Mouse (Mus musculus): ENCODE data around the gene Usp24. TPM values are rescaled to one million over a fixed set of nuclear protein-coding genes. Genes with fewer than 3 reads are reported as not detected.
A peak's percentile ranks its signal among the peaks of the same experiment; 100 is the strongest.

The Usp24 gene
- polyA plus RNA-seq, 1 experiment from 2014 or later = 15.7 TPM

- Histone ChIP-seq H3K9ac (ENCODE audit: low read depth, low read length) (peak overlapping the region; percentile 98), H3K4me2 (replicated peaks; ENCODE audit: low read depth, low read length) (peak overlapping the region; percentile 88), H3K27ac (ENCODE audit: low read depth, low read length) (peak overlapping the region; percentile 88), H3K36me3 (ENCODE audit: control insufficient read depth, insufficient read depth, low read length) (no peaks in the 10 kb centered on the region; the same call in 1 of the 2 replicates), H3K27me3 (ENCODE audit: control insufficient read depth, insufficient read depth, low read length) (no peaks in the 10 kb centered on the region), H3K4me1 (ENCODE audit: control insufficient read depth, insufficient read depth, low read length) (peaks cover 31% of the 10 kb centered on the region), H3K9me3 (ENCODE audit: control insufficient read depth, low read length) (no peaks in the 10 kb centered on the region), H3K4me3 (ENCODE audit: low read length) (peak overlapping the region; percentile 94)
- under 1% methylated on average over 63 of the region's 81 CpGs for WGBS
- peak; percentile 73 for ATAC-seq (ENCODE audit: low FRiP score, low TSS enrichment)
Observed at GRCm38 (mm10) chr4:106316351-106317178, 552 bp downstream of the Usp24 start.

GRCm38 (mm10) chr4:106317179-106318055 lies 1.4 kb downstream of the Usp24 start:
- 15% methylated on average over 19 of the region's 19 CpGs for WGBS
- Histone ChIP-seq H3K27me3 (ENCODE audit: control insufficient read depth, insufficient read depth, low read length) (no peaks in the 10 kb centered on the region), H3K4me2 (replicated peaks; ENCODE audit: low read depth, low read length) (peak overlapping the region; percentile 88), H3K36me3 (ENCODE audit: control insufficient read depth, insufficient read depth, low read length) (no peaks in the 10 kb centered on the region; the same call in 1 of the 2 replicates), H3K4me3 (ENCODE audit: low read length) (peak overlapping the region; percentile 94), H3K9me3 (ENCODE audit: control insufficient read depth, low read length) (no peaks in the 10 kb centered on the region), H3K27ac (ENCODE audit: low read depth, low read length) (peak overlapping the region; percentile 88; the same call in 1 of the 2 replicates), H3K4me1 (ENCODE audit: control insufficient read depth, insufficient read depth, low read length) (peaks cover 31% of the 10 kb centered on the region), H3K9ac (ENCODE audit: low read depth, low read length) (peak overlapping the region; percentile 98)
- ATAC-seq (ENCODE audit: low FRiP score, low TSS enrichment) = peak; percentile 2; the same call in 1 of the 2 replicates

GRCm38 (mm10) chr4:106318208-106318607 lies 2.2 kb downstream of the Usp24 start:
- peaks cover 31% of the 10 kb centered on the region for H3K4me1 ChIP-seq (ENCODE audit: control insufficient read depth, insufficient read depth, low read length)
- WGBS = 80% methylated on average over 4 of the region's 4 CpGs
- no peaks in the 10 kb centered on the region for H3K9me3 ChIP-seq (ENCODE audit: control insufficient read depth, low read length)
- no peaks in the 10 kb centered on the region for H3K27me3 ChIP-seq (ENCODE audit: control insufficient read depth, insufficient read depth, low read length)
- no peak for ATAC-seq (ENCODE audit: low FRiP score, low TSS enrichment)
- H3K4me2 ChIP-seq (replicated peaks; ENCODE audit: low read depth, low read length) = peak overlapping the region; percentile 88
- peak overlapping the region; percentile 98 for H3K9ac ChIP-seq (ENCODE audit: low read depth, low read length)
- H3K36me3 ChIP-seq (ENCODE audit: control insufficient read depth, insufficient read depth, low read length) = no peaks in the 10 kb centered on the region; the same call in 1 of the 2 replicates
- H3K27ac ChIP-seq (ENCODE audit: low read depth, low read length) = no peak overlapping the region
- peak overlapping the region; percentile 94 for H3K4me3 ChIP-seq (ENCODE audit: low read length)

- Histone ChIP-seq H3K9me3 (ENCODE audit: control insufficient read depth, low read length) (no peaks in the 10 kb centered on the region), H3K27me3 (ENCODE audit: control insufficient read depth, insufficient read depth, low read length) (no peaks in the 10 kb centered on the region), H3K9ac (ENCODE audit: low read depth, low read length) (no peak overlapping the region), H3K4me2 (replicated peaks; ENCODE audit: low read depth, low read length) (no peak overlapping the region), H3K4me1 (ENCODE audit: control insufficient read depth, insufficient read depth, low read length) (peaks cover 31% of the 10 kb centered on the region), H3K36me3 (ENCODE audit: control insufficient read depth, insufficient read depth, low read length) (no peaks in the 10 kb centered on the region; the same call in 1 of the 2 replicates), H3K4me3 (ENCODE audit: low read length) (no peak overlapping the region), H3K27ac (ENCODE audit: low read depth, low read length) (no peak overlapping the region)
- no peak for ATAC-seq (ENCODE audit: low FRiP score, low TSS enrichment)
- 84% methylated on average over 6 of the region's 6 CpGs for WGBS
Observed at GRCm38 (mm10) chr4:106318976-106319375, 3.0 kb downstream of the Usp24 start.

GRCm38 (mm10) chr4:106322846-106323245 lies 6.8 kb downstream of the Usp24 start:
- Histone ChIP-seq H3K36me3 (ENCODE audit: control insufficient read depth, insufficient read depth, low read length) (no peaks in the 10 kb centered on the region; the same call in 1 of the 2 replicates), H3K4me2 (replicated peaks; ENCODE audit: low read depth, low read length) (no peak overlapping the region), H3K27ac (ENCODE audit: low read depth, low read length) (no peak overlapping the region), H3K4me1 (ENCODE audit: control insufficient read depth, insufficient read depth, low read length) (peaks cover 22% of the 10 kb centered on the region), H3K9ac (ENCODE audit: low read depth, low read length) (no peak overlapping the region), H3K27me3 (ENCODE audit: control insufficient read depth, insufficient read depth, low read length) (no peaks in the 10 kb centered on the region), H3K9me3 (ENCODE audit: control insufficient read depth, low read length) (no peaks in the 10 kb centered on the region), H3K4me3 (ENCODE audit: low read length) (no peak overlapping the region)
- 92% methylated on average over 10 of the region's 10 CpGs for WGBS
- ATAC-seq (ENCODE audit: low FRiP score, low TSS enrichment) = no peak

- no peak overlapping the region for H3K4me3 ChIP-seq (ENCODE audit: low read length)
- no peak for ATAC-seq (ENCODE audit: low FRiP score, low TSS enrichment)
- H3K27me3 ChIP-seq (ENCODE audit: control insufficient read depth, insufficient read depth, low read length) = no peaks in the 10 kb centered on the region
- no peak overlapping the region for H3K4me2 ChIP-seq (replicated peaks; ENCODE audit: low read depth, low read length)
- peaks cover 17% of the 10 kb centered on the region for H3K4me1 ChIP-seq (ENCODE audit: control insufficient read depth, insufficient read depth, low read length)
- no peak overlapping the region for H3K27ac ChIP-seq (ENCODE audit: low read depth, low read length)
- WGBS = 75% methylated on average over 2 of the region's 2 CpGs
- H3K9ac ChIP-seq (ENCODE audit: low read depth, low read length) = no peak overlapping the region
- no peaks in the 10 kb centered on the region for H3K9me3 ChIP-seq (ENCODE audit: control insufficient read depth, low read length)
- no peaks in the 10 kb centered on the region; the same call in 1 of the 2 replicates for H3K36me3 ChIP-seq (ENCODE audit: control insufficient read depth, insufficient read depth, low read length)
Observed at GRCm38 (mm10) chr4:106323318-106323717, 7.3 kb downstream of the Usp24 start.

GRCm38 (mm10) chr4:106327436-106327835 lies 11.4 kb downstream of the Usp24 start:
- Histone ChIP-seq H3K9me3 (ENCODE audit: control insufficient read depth, low read length) (no peaks in the 10 kb centered on the region), H3K4me3 (ENCODE audit: low read length) (no peak overlapping the region), H3K4me1 (ENCODE audit: control insufficient read depth, insufficient read depth, low read length) (peaks cover 4% of the 10 kb centered on the region; the same call in 1 of the 2 replicates), H3K9ac (ENCODE audit: low read depth, low read length) (no peak overlapping the region), H3K36me3 (ENCODE audit: control insufficient read depth, insufficient read depth, low read length) (no peaks in the 10 kb centered on the region), H3K27ac (ENCODE audit: low read depth, low read length) (no peak overlapping the region), H3K27me3 (ENCODE audit: control insufficient read depth, insufficient read depth, low read length) (no peaks in the 10 kb centered on the region), H3K4me2 (replicated peaks; ENCODE audit: low read depth, low read length) (no peak overlapping the region)
- ATAC-seq (ENCODE audit: low FRiP score, low TSS enrichment) = no peak
- WGBS = 88% methylated on average over 5 of the region's 5 CpGs

GRCm38 (mm10) chr4:106328704-106329103 lies 12.7 kb downstream of the Usp24 start:
- peaks cover 4% of the 10 kb centered on the region; the same call in 1 of the 2 replicates for H3K4me1 ChIP-seq (ENCODE audit: control insufficient read depth, insufficient read depth, low read length)
- H3K27ac ChIP-seq (ENCODE audit: low read depth, low read length) = no peak overlapping the region
- no peaks in the 10 kb centered on the region for H3K9me3 ChIP-seq (ENCODE audit: control insufficient read depth, low read length)
- no peak overlapping the region for H3K4me3 ChIP-seq (ENCODE audit: low read length)
- ATAC-seq (ENCODE audit: low FRiP score, low TSS enrichment) = no peak
- H3K4me2 ChIP-seq (replicated peaks; ENCODE audit: low read depth, low read length) = no peak overlapping the region
- H3K9ac ChIP-seq (ENCODE audit: low read depth, low read length) = no peak overlapping the region
- no peaks in the 10 kb centered on the region for H3K27me3 ChIP-seq (ENCODE audit: control insufficient read depth, insufficient read depth, low read length)
- 94% methylated on average over 4 of the region's 4 CpGs for WGBS
- H3K36me3 ChIP-seq (ENCODE audit: control insufficient read depth, insufficient read depth, low read length) = no peaks in the 10 kb centered on the region

Data from kidney, embryonic 14.5 days (tissue).